Mouse (Mus musculus): ENCODE results near the gene Lclat1.

DNA sequence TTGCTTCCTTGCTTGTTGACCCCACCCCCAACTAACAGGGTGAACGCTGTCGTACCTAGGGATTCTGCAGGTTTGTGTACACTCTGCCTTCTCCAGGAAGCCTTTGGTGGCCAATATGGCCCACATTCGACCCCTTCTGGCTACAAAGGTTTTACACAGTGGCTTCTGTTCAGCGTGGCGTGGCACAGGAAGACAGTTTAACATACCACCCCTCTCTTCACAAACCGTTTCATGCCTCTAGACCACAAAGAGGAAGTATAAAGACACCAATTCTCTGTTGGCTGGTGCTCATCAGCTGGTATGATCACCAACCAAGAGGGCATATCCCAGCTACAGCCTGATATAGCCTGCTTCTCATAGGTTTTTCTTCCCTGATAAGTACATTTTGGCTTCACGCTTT is 166.0 kb downstream of the Lclat1 start:
- TF ChIP-seq CTCF (IDR thresholded peaks at IDR 0.05; ENCODE audit: borderline replicate concordance, insufficient read depth, low read depth, low read length) (no peak), POLR2A (IDR thresholded peaks at IDR 0.05; ENCODE audit: borderline replicate concordance, insufficient read depth, low read length) (no peak)

Measured in cerebellum, adult 2 months (tissue).